Mouse (Mus musculus) stomach, postnatal 0 days (tissue): ENCODE measurements around the gene Hjurp.

Experiments
- CTCF ChIP-seq: IDR thresholded peaks from 2 replicates; pipeline ENCODE4 v1.5.1; 2016; ENCODE audit warnings: antibody characterized with exemption, low read depth, mild to moderate bottlenecking, moderate library complexity
- EP300 ChIP-seq: optimal IDR thresholded peaks from 2 replicates; pipeline ENCODE3; 2016; ENCODE audit warnings: antibody characterized with exemption

DNA sequence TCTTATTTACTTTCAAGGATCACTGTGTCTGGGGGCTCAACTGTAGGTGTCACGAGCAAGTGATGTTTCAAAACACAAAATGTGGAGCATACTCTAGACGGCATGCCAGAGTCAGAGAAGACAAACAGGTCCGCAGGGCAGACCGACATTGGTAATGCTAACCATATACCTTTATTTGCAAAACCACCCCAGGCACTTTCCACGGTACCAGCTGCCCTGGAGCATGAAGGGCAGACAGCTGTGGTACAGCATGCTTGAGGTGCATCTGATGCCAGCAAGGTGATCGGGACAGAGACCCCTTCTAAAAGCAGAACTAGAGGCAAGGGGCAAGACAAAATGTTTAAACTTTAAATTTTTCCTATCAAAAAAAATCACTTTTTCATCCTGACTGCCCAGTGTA lies 14.5 kb downstream of the Hjurp start:
- no peak for TF ChIP-seq CTCF
- TF ChIP-seq EP300: no peak
